Mouse (Mus musculus) forebrain, embryonic 14.5 days (tissue): ENCODE data around the gene Vmn1r66. TPM values are rescaled to one million over a fixed set of nuclear protein-coding genes. Genes with fewer than 3 reads are reported as not detected.
"Not testable (repeated sequence)": the region's sequence is repeated elsewhere in the genome, so short reads cannot be mapped to it uniquely, and the experiment has no call there.

Experiments used
- ATAC-seq: fragments of 200-750 bp; cut with Nextera tagmentation; 2 replicates; pipeline ENCODE4 v1.8.0; 2017; ENCODE audit warnings: mild to moderate bottlenecking, moderate library complexity
- DNase-seq: peaks from one replicate; pipeline ENCODE4 v3.0.0-alpha.2; 2015; ENCODE audit warnings: low spot score
- H3K27ac ChIP-seq: fragments of 300-500 bp; sonication (generic); 2 replicates; pipeline ENCODE4 v1.5.1; 2014; ENCODE audit warnings: low read depth, mild to moderate bottlenecking, control low read depth, low read length, moderate library complexity
- H3K27me3 ChIP-seq: fragments of 300-500 bp; sonication (generic); replicated peaks from 2 replicates; pipeline ENCODE4 v1.6.1; 2014; ENCODE audit warnings: low read length, control low read depth, mixed read lengths; ENCODE audit not compliant: control insufficient read depth, insufficient read depth
- H3K36me3 ChIP-seq: fragments of 300-500 bp; sonication (generic); 2 replicates; pipeline ENCODE4 v1.6.1; 2014; ENCODE audit warnings: low read length, control low read depth; ENCODE audit not compliant: control insufficient read depth, insufficient read depth
- H3K4me1 ChIP-seq: fragments of 300-500 bp; sonication (generic); 2 replicates; pipeline ENCODE4 v1.6.1; 2014; ENCODE audit warnings: antibody characterized with exemption, low read length, control low read depth; ENCODE audit not compliant: control insufficient read depth, insufficient read depth
- H3K4me2 ChIP-seq: fragments of 300-500 bp; sonication (generic); 2 replicates; pipeline ENCODE4 v1.6.1; 2014; ENCODE audit warnings: mild to moderate bottlenecking, control low read depth, low read length
- H3K4me3 ChIP-seq: fragments of 300-500 bp; sonication (generic); 2 replicates; pipeline ENCODE4 v1.5.1; 2014; ENCODE audit warnings: low read depth, low read length, control low read depth
- H3K9ac ChIP-seq: fragments of 300-500 bp; sonication (generic); 2 replicates; pipeline ENCODE4 v1.6.1; 2014; ENCODE audit warnings: mild to moderate bottlenecking, low read length, control low read depth, moderate library complexity
- H3K9me3 ChIP-seq: fragments of 300-500 bp; sonication (generic); replicated peaks from 2 replicates; pipeline ENCODE4 v1.6.1; 2016; ENCODE audit warnings: low read length, control low read depth, mixed read lengths; ENCODE audit not compliant: control insufficient read depth
- WGBS: fragments of 180-500 bp; shearing (Covaris S2); extraction: QIAGEN DNeasy Blood & Tissue Kit; methylation state at CpG from one replicate; pipeline ENCODE4 v1.1.7; 2014; 5-methylcytosine and 5-hydroxymethylcytosine counted together
- polyA plus RNA-seq: library from polyadenylated mRNA; unstranded; fragments of >200 nt; fragmentation: Nextera tagmentation; extraction: Ambion mirVana; gene quantifications from 2 replicates; pipeline ENCODE4 v1.2.1, GENCODE M21; 2014

The Vmn1r66 gene
- not detected in 2 replicates for polyA plus RNA-seq

- H3K4me1 ChIP-seq, result no peaks in the 10 kb centered on the region
- H3K9ac ChIP-seq, result no peak within 1 kb of the TSS
- H3K9me3 ChIP-seq, result peaks cover 11% of the 10 kb centered on the region; the same call in 1 of the 2 replicates
- no peaks in the 10 kb centered on the region for H3K27me3 ChIP-seq
- H3K27ac ChIP-seq, result no peak within 1 kb of the TSS
- H3K4me2 ChIP-seq, result no peak within 1 kb of the TSS
- ATAC-seq (no peak), DNase-seq (no peak)
- no peak within 1 kb of the TSS for H3K4me3 ChIP-seq
- H3K36me3 ChIP-seq, result no peaks in the 10 kb centered on the region
Measured at GRCm38 (mm10) chr7:10277906-10278305, at the start of gene Vmn1r66. Vmn1r66 (minus strand) TSS chr7:10278006.

- ATAC-seq, H3K36me3 ChIP-seq, H3K4me3 ChIP-seq, H3K27ac ChIP-seq, DNase-seq, H3K4me1 ChIP-seq, H3K4me2 ChIP-seq, H3K9ac ChIP-seq, H3K27me3 ChIP-seq: not testable (repeated sequence)
- peaks cover 24% of the 10 kb centered on the region for H3K9me3 ChIP-seq
- 75% methylated on average over 16 of the region's 20 CpGs for WGBS
Measured at GRCm38 (mm10) chr7:10325462-10325861, 47.7 kb upstream of the Vmn1r66 start.

- Histone ChIP-seq H3K9me3 (peaks cover 23% of the 10 kb centered on the region), H3K4me3 (no peak overlapping the region), H3K4me2 (no peak overlapping the region), H3K27ac (no peak overlapping the region), H3K36me3 (no peaks in the 10 kb centered on the region), H3K27me3 (no peaks in the 10 kb centered on the region), H3K9ac (no peak overlapping the region), H3K4me1 (no peaks in the 10 kb centered on the region)
- DNase-seq (no peak), ATAC-seq (no peak)
- 92% methylated on average over 13 of the region's 13 CpGs for WGBS
Measured at GRCm38 (mm10) chr7:10252075-10252474, 25.7 kb downstream of the Vmn1r66 start.

DNA sequence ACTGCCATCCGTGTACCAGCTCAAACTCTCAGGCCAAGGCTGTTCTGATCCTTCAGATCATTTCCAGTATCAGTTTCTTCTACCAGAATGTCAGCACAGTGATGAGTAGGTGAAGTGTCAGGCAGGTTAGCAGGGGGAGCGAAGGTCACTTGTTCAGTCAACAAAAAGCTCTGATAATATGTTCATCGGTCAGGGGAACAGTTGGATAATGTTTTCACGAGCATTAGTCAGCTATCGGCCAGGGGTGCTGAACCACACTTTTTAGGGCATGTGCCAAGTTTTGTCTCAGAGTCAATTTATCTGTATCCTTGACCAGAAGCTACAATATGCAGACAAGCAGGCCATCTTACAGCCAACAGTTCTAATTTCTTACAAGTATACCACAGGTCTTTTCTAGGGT is 28.7 kb downstream of the Vmn1r66 start:
- no peak for ATAC-seq
- DNase-seq, result no peak
- Histone ChIP-seq H3K9me3 (peaks cover 27% of the 10 kb centered on the region), H3K27ac (no peak overlapping the region), H3K4me1 (no peaks in the 10 kb centered on the region), H3K9ac (no peak overlapping the region), H3K27me3 (no peaks in the 10 kb centered on the region), H3K4me2 (no peak overlapping the region), H3K4me3 (no peak overlapping the region), H3K36me3 (no peaks in the 10 kb centered on the region)
- 73% methylated on average over 5 of the region's 5 CpGs for WGBS

Other genes starting within 250 kb of the Vmn1r66 start
- gene Vmn2r50, start 224.7 kb downstream of the Vmn1r66 start, polyA plus RNA-seq, result not detected in 2 replicates
- gene Vmn2r51, start 172.3 kb downstream of the Vmn1r66 start, polyA plus RNA-seq, result not detected in 2 replicates
- not detected in 2 replicates for gene Vmn2r52, start 101.4 kb downstream of the Vmn1r66 start, polyA plus RNA-seq
- not detected in 2 replicates for gene Vmn1r67, start 165.3 kb upstream of the Vmn1r66 start, polyA plus RNA-seq
- 63.4 and 65.4 TPM in 2 replicates for gene Zik1, start 217.4 kb upstream of the Vmn1r66 start, polyA plus RNA-seq